Mouse (Mus musculus) bone marrow macrophage, adult 2 months (primary cell): Measurements from ENCODE around the gene Evi5.

Experiments
- CTCF ChIP-seq: IDR thresholded peaks from 2 replicates; pipeline ENCODE4 v1.5.1; 2012; ENCODE audit warnings: low read depth, mild to moderate bottlenecking, low read length, moderate library complexity
- POLR2A ChIP-seq: IDR thresholded peaks from 2 replicates; pipeline ENCODE4 v1.6.1; 2012; ENCODE audit warnings: mild to moderate bottlenecking, low read depth, low read length, borderline replicate concordance

- no peak for TF ChIP-seq CTCF
- TF ChIP-seq POLR2A: no peak
These were observed 40.4 kb upstream of the Evi5 start for GRCm38 (mm10) chr5:107915280-107915679.
